Mouse (Mus musculus) c-Kit-positive CD71-positive TER-119-positive erythroid progenitor cells, embryonic 14.5 days (primary cell): ENCODE data around the gene Sp140.
"Not testable (repeated sequence)": the region's sequence is repeated elsewhere in the genome, so short reads cannot be mapped to it uniquely, and the experiment has no call there.

Source experiments
- DNase-seq: peaks from one replicate; pipeline ENCODE4 v3.0.0-alpha.2; 2013; ENCODE audit warnings: low spot score

Gene Sp140

GRCm38 (mm10) chr1:85600078-85600477, at the start of gene Sp140:
Sp140 (plus strand) TSS chr1:85600378.
- not testable (repeated sequence) for DNase-seq

DNA sequence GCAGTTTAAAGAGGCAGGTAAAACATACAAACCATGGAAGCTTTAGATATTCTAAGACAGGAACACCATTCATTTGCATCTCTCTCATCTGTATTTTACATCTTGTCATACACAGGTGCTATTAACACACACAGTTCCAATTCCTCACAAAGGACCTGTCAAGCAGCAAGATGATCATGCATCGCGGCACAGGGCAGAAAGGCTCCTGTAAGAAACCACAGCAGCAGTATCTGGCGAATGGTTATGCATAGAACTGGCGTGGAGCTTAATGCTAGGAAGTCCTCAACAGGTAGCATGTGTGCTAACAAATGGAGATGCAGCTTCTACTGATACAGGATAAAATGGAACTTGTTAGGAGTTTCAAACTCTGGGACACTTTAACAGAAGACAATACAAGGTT, 44.9 kb upstream of the Sp140 start:
- DNase-seq: not testable (repeated sequence)

DNA sequence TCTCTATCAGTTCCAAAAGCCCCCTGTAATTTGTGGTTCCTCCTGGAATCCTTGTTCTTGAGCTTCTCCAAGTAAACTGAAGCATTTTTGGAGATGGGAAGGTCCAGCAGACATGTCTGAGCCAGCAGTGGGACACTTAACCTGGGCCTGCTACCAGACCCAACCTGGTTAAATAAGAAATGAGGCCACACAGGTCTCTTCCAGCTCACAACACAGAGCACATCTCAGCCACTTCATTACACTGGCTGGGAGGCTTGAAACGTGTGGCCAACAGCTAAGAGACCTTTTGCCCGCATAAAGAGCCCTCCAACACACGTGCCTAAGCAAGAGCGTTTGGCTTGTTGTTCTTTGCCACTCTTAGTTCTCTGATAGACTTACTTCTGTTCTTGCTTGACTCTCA, 26.6 kb upstream of the Sp140 start:
- not testable (repeated sequence) for DNase-seq

GRCm38 (mm10) chr1:85575376-85575775, 24.8 kb upstream of the Sp140 start, which contains the start of gene G530012D18Rik:
G530012D18Rik (plus strand) TSS chr1:85575676.
- not testable (repeated sequence) for DNase-seq

- DNase-seq: not testable (repeated sequence)
Measured at GRCm38 (mm10) chr1:85578372-85579010, 21.7 kb upstream of the Sp140 start.

DNA sequence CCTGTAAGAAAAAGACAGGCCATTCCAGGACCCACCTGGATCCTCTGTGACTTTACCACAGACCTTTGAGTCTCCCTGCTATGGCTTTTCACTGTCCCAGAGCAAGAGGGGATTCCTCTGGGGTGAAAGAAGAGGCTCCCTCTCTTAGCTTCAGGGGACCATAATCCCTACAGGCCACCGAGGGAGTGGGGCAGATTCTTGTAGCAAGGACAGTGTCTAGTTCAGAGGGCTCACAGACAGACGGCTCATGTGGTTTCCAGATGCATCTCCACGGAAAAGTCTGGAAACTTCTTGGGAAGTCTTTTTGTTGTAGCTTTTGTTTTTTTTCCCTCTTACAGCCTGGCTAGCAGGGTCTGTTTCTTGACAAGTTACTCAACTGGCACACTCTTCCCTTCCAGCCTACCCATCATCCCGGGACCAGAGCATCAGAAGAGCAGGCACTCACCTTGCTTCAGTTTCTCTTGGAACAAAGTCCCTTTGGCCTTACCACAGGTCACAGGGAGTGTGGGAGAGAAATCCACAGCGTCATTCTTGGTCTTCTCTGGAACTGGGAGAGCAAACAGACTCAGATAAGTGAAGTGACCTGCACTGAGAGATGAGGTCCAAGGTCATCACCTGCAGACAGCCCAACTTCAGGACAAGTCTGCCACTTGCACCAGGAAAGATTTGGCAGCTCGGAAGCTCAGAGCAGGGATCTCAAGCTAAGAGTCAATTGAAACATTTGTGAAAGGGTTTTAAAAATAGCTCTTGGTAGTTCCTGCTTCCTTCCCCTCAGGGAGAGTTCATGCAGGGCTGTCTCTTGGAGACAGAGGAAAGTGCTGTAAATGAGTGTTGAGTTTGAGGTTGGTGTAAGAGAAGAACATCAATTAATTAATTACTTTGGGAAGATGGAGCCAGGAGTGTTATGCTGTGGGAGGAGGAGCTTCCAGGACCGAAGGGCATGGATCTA, 20.7 kb upstream of the Sp140 start:
- DNase-seq: not testable (repeated sequence)

DNA sequence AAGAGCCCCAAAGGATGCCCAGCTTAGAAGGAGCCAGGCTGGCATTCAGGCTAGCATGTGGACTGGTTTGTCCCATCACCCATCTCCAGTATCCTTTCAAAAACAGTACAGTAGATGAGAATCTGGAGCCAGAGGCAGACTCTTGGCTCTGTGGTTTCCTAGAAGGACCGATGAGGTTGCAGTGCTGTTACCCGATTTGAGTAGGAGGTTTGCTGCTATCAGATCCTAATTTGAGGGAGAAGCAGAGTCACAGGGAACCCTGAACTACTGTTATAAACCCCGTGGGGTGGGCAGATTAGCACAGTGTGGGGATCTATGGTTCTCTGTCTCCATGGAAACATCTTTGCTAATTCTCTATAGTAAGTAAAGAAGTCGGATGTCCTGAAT, 20.0 kb upstream of the Sp140 start:
- DNase-seq: not testable (repeated sequence)

GRCm38 (mm10) chr1:85580578-85580977, 19.6 kb upstream of the Sp140 start:
- not testable (repeated sequence) for DNase-seq

- not testable (repeated sequence) for DNase-seq
Measured at GRCm38 (mm10) chr1:85581518-85581917, 18.7 kb upstream of the Sp140 start.

GRCm38 (mm10) chr1:85588697-85589096, 11.5 kb upstream of the Sp140 start:
- not testable (repeated sequence) for DNase-seq

GRCm38 (mm10) chr1:85592526-85592925, 7.7 kb upstream of the Sp140 start:
- not testable (repeated sequence) for DNase-seq

GRCm38 (mm10) chr1:85598271-85599012, 1.7 kb upstream of the Sp140 start, which contains the start of gene Sp110:
Sp110 (minus strand) TSS chr1:85598817.
- DNase-seq: not testable (repeated sequence)

GRCm38 (mm10) chr1:85600794-85601193, 616 bp downstream of the Sp140 start:
- DNase-seq: not testable (repeated sequence)

DNA sequence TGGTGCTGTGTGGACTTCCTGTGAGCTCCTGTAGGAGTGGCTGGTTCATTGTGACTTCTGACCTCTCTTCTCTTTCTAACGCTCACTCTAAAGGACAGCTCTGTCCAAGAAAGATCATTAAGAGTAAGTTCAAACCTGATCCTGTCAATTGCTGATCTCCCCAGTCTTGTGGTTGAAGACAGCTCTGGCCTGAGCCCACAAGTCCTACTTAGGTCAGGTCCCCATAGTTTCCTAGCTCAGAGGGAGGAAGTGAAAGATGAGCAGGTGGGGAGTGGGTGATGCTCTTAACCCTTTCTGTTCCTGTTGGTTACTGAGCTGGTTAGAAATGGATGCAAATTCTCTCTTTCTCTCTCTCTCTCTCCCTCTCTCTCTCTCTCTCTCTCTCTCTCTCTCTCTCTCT, 4.2 kb downstream of the Sp140 start:
- not testable (repeated sequence) for DNase-seq

- DNase-seq: not testable (repeated sequence)
Measured at GRCm38 (mm10) chr1:85608361-85608760, 8.2 kb downstream of the Sp140 start.

DNA sequence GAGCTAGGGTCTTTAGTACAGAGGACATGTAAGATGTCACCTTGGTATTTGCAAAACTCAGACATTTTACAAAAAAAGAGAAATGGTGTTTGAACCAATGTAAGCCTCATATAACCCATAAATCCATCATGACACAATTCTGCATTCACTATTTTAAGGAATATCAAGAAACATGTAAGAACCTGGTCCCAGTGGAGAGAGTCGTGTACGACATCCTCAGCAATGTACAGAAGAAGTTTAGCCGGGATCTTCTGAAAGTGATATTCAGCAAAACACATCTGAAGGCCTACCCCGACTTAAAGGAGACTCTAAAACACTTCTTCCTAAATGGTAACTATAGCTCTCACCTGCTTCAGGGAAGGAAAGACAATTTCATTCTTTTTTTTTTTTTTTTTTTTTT, 10.4 kb downstream of the Sp140 start:
- not testable (repeated sequence) for DNase-seq

DNA sequence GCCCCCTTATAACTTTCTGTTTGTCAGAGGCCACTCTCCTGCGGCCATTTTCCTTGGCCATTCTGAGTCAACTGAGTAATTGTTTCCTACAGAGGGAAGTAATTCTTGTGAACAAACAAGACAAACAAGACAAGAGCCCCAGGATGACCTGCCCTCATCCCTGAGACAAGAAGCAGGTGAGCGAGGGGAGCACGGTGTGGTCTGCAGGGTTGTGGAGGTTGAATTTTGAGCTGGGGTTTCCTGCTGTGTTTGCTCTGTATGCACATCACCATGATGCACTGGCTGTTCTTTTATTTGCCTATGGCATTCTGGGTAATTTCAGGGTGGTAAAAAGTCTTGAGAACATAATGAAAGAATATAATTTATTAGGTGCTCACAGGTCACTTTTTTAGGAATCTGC, 14.9 kb downstream of the Sp140 start:
- DNase-seq: not testable (repeated sequence)

GRCm38 (mm10) chr1:85615819-85616218, 15.6 kb downstream of the Sp140 start:
- DNase-seq: not testable (repeated sequence)

DNA sequence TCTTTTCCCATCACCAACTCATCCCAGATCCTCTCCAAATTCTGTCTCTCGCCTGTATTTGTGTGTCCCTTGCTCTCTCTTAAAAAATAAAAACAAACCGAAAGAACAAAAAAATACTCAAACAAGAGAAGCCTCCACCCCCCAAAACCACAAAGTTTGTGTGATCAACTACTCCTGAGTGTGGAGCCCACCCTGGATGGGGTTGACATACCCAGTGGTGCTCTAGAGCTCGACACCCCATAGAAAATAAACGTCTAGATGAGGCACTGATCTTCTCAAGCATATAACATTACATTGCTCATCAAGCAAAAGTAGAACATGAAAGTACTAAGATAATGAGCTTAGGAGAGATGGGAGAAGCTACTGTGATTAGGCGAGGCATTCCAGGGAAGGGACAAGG, 17.0 kb downstream of the Sp140 start:
- not testable (repeated sequence) for DNase-seq

- not testable (repeated sequence) for DNase-seq
Measured at GRCm38 (mm10) chr1:85618689-85619088, 18.5 kb downstream of the Sp140 start.

GRCm38 (mm10) chr1:85636936-85637335, 36.8 kb downstream of the Sp140 start:
- not testable (repeated sequence) for DNase-seq

- not testable (repeated sequence) for DNase-seq
Measured at GRCm38 (mm10) chr1:85638144-85638543, 38.0 kb downstream of the Sp140 start.
